In genomic region chr1:22721706-22722105, GRCm38 (mm10) we compare ENCODE assay signal across 16 mouse cellular contexts.
"Had no signal": no experiment of that assay in that cellular context is flagged by ENCODE, and none has a peak within 500 bp of the region (broad histone marks: within the 10 kb centered on the region; RNA-seq: fewer than 3 reads in every experiment).

No protein-coding gene starts in this region.

- H3K27ac ChIP-seq: neural tube, embryonic 13.5 days; neural tube, embryonic 15.5 days; stomach, embryonic 15.5 days; stomach, postnatal 0 days had no signal

- H3K9me3 ChIP-seq: neural tube, embryonic 13.5 days; neural tube, embryonic 15.5 days; stomach, embryonic 15.5 days had no signal

- H3K4me3 ChIP-seq: neural tube, embryonic 13.5 days; neural tube, embryonic 15.5 days; stomach, embryonic 15.5 days had no signal

- H3K36me3 ChIP-seq: neural tube, embryonic 13.5 days; neural tube, embryonic 15.5 days; stomach, embryonic 15.5 days had no signal

- H3K4me2 ChIP-seq: neural tube, embryonic 13.5 days; neural tube, embryonic 15.5 days; stomach, embryonic 15.5 days had no signal

- H3K4me1 ChIP-seq: neural tube, embryonic 13.5 days; neural tube, embryonic 15.5 days; stomach, embryonic 15.5 days had no signal

- H3K9ac ChIP-seq: neural tube, embryonic 13.5 days; neural tube, embryonic 15.5 days; stomach, embryonic 15.5 days had no signal

- H3K27me3 ChIP-seq: neural tube, embryonic 13.5 days; neural tube, embryonic 15.5 days; stomach, embryonic 15.5 days had no signal

- DNase-seq: retina, postnatal 1 day; right cerebral cortex, adult 18-20 months; right cerebral cortex, postnatal 14 days; right cerebral cortex, postnatal 25 days; right cerebral cortex, postnatal 4 days; spleen, adult 18-20 months; thymus, adult 18-20 months; thymus, adult 2 months; thymus, postnatal 14 days; thymus, postnatal 25 days; thymus, postnatal 36 days; thymus, postnatal 4 days had no signal
